Mouse (Mus musculus) small intestine, adult 2 months (tissue): Measurements from ENCODE around the gene Mip.

Experiments used
- CTCF ChIP-seq: fragments of 200-500 bp; IDR thresholded peaks from 2 replicates; pipeline ENCODE4 v1.5.1; 2012; ENCODE audit warnings: low read depth, mild to moderate bottlenecking, control low read depth, inconsistent platforms, low read length, moderate library complexity, mixed read lengths; ENCODE audit not compliant: insufficient replicate concordance, insufficient read length; ENCODE audit errors: extremely low read depth
- POLR2A ChIP-seq: fragments of 200-500 bp; IDR thresholded peaks from 2 replicates; pipeline ENCODE4 v1.6.1; 2012; ENCODE audit warnings: low read depth, mild to moderate bottlenecking, control low read depth, inconsistent platforms, low read length, moderate library complexity

DNA sequence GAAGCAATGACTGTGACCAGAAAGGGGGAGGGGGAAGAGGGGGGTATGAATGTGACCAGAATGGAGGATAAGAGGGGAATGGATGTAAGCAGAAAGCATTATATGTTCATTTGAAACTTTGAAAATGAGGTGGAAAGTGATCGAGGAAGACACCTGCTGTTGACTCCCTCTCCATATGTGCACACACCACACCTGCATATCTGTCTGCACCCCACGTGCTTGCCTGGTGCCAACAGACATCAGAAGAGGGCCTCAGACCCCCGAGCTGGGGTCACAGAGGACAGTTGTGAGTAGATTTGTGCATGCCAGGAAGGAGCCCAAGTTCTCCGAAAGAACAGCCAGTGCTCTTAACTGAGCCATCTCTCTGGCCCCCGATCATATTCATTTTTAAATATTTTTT lies 34.3 kb downstream of the Mip start:
- TF ChIP-seq CTCF: no peak
- TF ChIP-seq POLR2A: no peak
